Mouse (Mus musculus) liver, embryonic 13.5 days (tissue): Measurements from ENCODE around the gene Pxdn. TPM values are rescaled to one million over a fixed set of nuclear protein-coding genes. Genes with fewer than 3 reads are reported as not detected.

Source experiments
- ATAC-seq: fragments of 200-750 bp; cut with Nextera tagmentation; 2 replicates; pipeline ENCODE4 v1.8.0; 2017; ENCODE audit warnings: low read depth, mild to moderate bottlenecking, moderate number of reproducible peaks, moderate library complexity
- DNase-seq: peaks from one replicate; pipeline ENCODE4 v3.0.0; 2022
- H3K27ac ChIP-seq: fragments of 300-500 bp; sonication (generic); 2 replicates; pipeline ENCODE4 v1.5.1; 2015; ENCODE audit warnings: moderate library complexity, mild to moderate bottlenecking, inconsistent platforms
- H3K27me3 ChIP-seq: fragments of 300-500 bp; sonication (generic); 2 replicates; pipeline ENCODE4 v1.6.1; 2015; ENCODE audit warnings: mild to moderate bottlenecking, inconsistent platforms
- H3K36me3 ChIP-seq: fragments of 300-500 bp; sonication (generic); 2 replicates; pipeline ENCODE4 v1.6.1; 2015; ENCODE audit warnings: mild to moderate bottlenecking, inconsistent platforms
- H3K4me1 ChIP-seq: fragments of 300-500 bp; sonication (generic); replicated peaks from 2 replicates; pipeline ENCODE4 v1.6.1; 2015; ENCODE audit warnings: inconsistent platforms
- H3K4me2 ChIP-seq: fragments of 300-500 bp; sonication (generic); 2 replicates; pipeline ENCODE4 v1.6.1; 2015; ENCODE audit warnings: inconsistent platforms, mild to moderate bottlenecking, moderate library complexity
- H3K4me3 ChIP-seq: fragments of 300-500 bp; sonication (generic); replicated peaks from 2 replicates; pipeline ENCODE4 v1.5.1; 2015; ENCODE audit warnings: mild to moderate bottlenecking, inconsistent platforms
- H3K9ac ChIP-seq: fragments of 300-500 bp; sonication (generic); 2 replicates; pipeline ENCODE4 v1.6.1; 2015; ENCODE audit warnings: mild to moderate bottlenecking, inconsistent platforms
- H3K9me3 ChIP-seq: fragments of 300-500 bp; sonication (generic); replicated peaks from 2 replicates; pipeline ENCODE4 v1.6.1; 2016; ENCODE audit warnings: inconsistent platforms
- WGBS: fragments of 180-500 bp; shearing (Covaris S2); methylation state at CpG from one replicate; pipeline ENCODE4 v1.1.7; 2015; ENCODE audit not compliant: insufficient replicate concordance; 5-methylcytosine and 5-hydroxymethylcytosine counted together
- polyA plus RNA-seq: library from polyadenylated mRNA; unstranded; fragments of >200 nt; fragmentation: Nextera tagmentation; extraction: Ambion mirVana; gene quantifications from 2 replicates; pipeline ENCODE4 v1.2.1, GENCODE M21; 2015

Gene Pxdn
- polyA plus RNA-seq, 1 experiment from 2014 or later: 4.8 TPM

DNA sequence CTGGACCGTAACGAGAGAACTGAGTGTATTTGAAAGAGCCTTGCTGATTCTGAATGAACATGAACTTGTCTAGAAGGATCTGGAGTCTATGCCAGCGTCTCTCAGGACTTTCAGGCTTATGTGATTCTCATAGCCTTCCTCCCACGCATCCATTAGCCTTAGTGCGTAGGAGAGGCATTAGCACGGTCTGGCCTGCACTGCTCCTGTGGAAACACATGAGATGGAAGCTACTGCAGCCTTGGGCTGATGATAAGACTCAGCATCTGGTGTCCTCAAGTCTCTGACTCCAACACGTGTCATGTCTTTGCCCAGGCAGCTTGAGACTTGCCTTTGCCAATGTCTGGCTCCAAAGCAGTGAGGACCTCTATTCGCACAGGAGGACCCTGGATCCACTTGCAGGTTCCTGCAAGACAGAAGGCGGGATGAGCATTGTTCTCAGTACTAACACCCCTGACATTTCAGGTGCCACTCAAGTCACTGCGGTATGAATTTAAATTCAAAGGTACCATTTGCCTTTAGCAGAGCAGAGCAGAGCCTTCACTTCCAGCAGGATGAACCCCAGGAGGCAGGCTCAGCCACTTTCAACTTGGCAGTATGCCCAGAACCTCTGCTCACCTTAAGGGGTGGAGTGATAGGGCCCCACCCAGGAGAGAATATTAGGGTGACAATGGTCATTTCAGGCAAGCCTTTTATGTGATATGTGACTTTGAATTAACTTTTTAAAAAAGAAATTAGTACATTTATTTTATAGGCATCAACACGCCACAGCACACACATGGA lies 117.5 kb downstream of the Pxdn start:
- Histone ChIP-seq H3K4me2 (no peak overlapping the region), H3K4me3 (no peak overlapping the region), H3K27me3 (no peaks in the 10 kb centered on the region), H3K27ac (no peak overlapping the region), H3K9ac (no peak overlapping the region), H3K9me3 (no peaks in the 10 kb centered on the region), H3K4me1 (no peaks in the 10 kb centered on the region), H3K36me3 (no peaks in the 10 kb centered on the region)
- ATAC-seq (no peak), DNase-seq (no peak)
- WGBS: 57% methylated on average over 11 of the region's 11 CpGs

DNA sequence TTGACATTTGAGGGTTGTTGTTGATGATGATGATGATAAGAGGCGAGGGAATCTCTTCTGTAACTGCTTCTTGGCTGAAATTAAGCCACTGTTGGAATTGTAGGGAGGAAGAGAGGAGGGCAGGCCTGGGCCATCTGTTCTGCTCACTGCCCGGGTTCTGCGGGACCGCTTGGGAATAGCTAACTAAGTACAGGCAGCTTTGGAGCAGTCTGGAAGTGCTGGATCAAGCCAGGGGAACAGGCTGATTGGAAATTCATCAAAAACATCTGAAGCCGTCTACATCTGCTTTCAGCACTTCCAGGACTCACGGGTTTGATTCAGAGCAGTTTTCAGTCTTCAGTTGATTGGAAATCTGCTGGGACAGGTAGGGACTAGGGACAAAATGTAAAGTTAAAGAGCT lies 120.6 kb downstream of the Pxdn start:
- Histone ChIP-seq H3K27ac (no peak overlapping the region), H3K4me1 (no peaks in the 10 kb centered on the region), H3K4me3 (no peak overlapping the region), H3K27me3 (no peaks in the 10 kb centered on the region), H3K9me3 (no peaks in the 10 kb centered on the region), H3K36me3 (no peaks in the 10 kb centered on the region), H3K4me2 (no peak overlapping the region), H3K9ac (no peak overlapping the region)
- ATAC-seq: no peak
- no peak for DNase-seq
- WGBS: 39% methylated on average over 6 of the region's 6 CpGs

DNA sequence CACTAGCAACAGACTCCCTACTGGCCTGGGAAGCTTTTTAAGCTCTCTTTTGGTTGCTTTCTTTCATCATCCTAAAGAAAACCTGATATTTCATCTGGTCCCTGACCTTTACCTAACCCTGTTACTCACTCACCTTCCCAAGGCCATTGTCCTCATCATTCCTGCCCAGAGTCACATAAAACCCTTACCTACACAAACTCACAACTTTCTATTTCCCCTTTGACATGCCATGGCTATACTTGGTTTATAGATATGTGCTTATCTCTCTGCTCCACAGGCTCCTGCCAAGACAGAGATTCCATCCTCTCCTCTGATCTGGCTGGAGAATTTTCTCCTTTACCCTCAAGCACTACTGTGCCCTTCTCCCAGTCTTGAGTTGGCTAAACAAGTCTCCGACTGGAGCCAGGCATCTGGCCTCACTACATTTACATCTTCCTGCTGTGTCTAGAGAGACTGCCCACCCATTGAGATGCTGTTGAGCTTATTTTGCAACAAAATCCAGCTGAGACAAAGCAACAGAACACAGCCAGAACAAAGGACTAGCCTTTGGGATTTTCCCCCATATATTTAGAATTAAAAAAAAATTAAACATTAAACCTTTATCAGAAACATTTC lies 124.2 kb downstream of the Pxdn start:
- 34% methylated on average over 1 of the region's 1 CpGs for WGBS
- ATAC-seq (no peak), DNase-seq (no peak)
- Histone ChIP-seq H3K4me1 (no peaks in the 10 kb centered on the region), H3K4me3 (no peak overlapping the region), H3K27ac (no peak overlapping the region), H3K4me2 (no peak overlapping the region), H3K9ac (no peak overlapping the region), H3K27me3 (no peaks in the 10 kb centered on the region), H3K9me3 (no peaks in the 10 kb centered on the region), H3K36me3 (no peaks in the 10 kb centered on the region)

DNA sequence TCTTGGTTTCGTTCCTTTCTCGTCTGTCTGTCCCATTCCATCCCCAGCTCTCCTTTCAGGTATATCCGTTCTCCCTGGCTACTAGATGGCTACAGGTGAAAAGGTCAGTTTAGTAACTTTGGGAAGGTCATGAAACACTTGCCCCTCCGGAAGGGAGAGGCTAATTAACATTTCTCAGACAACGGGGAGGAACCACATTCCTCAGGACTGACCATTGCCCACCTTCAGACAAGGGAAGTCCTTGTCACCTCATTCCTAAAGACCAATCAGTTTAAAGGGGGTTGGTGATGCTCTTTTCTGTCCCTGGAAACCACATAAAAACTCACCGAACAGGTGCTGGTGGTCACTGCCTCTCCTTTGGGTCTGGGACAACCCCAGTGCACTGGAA lies 124.7 kb downstream of the Pxdn start:
- no peaks in the 10 kb centered on the region for H3K4me1 ChIP-seq
- no peaks in the 10 kb centered on the region for H3K9me3 ChIP-seq
- no peaks in the 10 kb centered on the region for H3K27me3 ChIP-seq
- no peak overlapping the region for H3K4me2 ChIP-seq
- no peak overlapping the region for H3K27ac ChIP-seq
- no peak overlapping the region for H3K9ac ChIP-seq
- no peaks in the 10 kb centered on the region for H3K36me3 ChIP-seq
- DNase-seq (no peak), ATAC-seq (no peak)
- H3K4me3 ChIP-seq: no peak overlapping the region
- WGBS: 38% methylated on average over 6 of the region's 6 CpGs

Other genes with a start within 250 kb of the Pxdn start
- gene Tpo, start 195.0 kb downstream of the Pxdn start, polyA plus RNA-seq: not detected in 2 replicates